Mouse (Mus musculus) limb, embryonic 12.5 days (tissue): Measurements from ENCODE around the gene Rnf115. TPM values are rescaled to one million over a fixed set of nuclear protein-coding genes. Genes with fewer than 3 reads are reported as not detected.

Experiments used
- ATAC-seq: fragments of 200-750 bp; cut with Nextera tagmentation; 2 replicates; pipeline ENCODE4 v1.8.0; 2017; ENCODE audit warnings: low read depth, moderate TSS enrichment; ENCODE audit not compliant: insufficient number of reproducible peaks, insufficient read depth, low FRiP score, low TSS enrichment
- H3K27ac ChIP-seq: fragments of 300-500 bp; sonication (generic); 2 replicates; pipeline ENCODE4 v1.5.1; 2016; ENCODE audit warnings: mild to moderate bottlenecking, moderate library complexity
- H3K27me3 ChIP-seq: fragments of 300-500 bp; sonication (generic); 2 replicates; pipeline ENCODE4 v1.6.1; 2016; ENCODE audit warnings: mild to moderate bottlenecking, moderate library complexity
- H3K36me3 ChIP-seq: fragments of 300-500 bp; sonication (generic); 2 replicates; pipeline ENCODE4 v1.6.1; 2016; ENCODE audit warnings: mild to moderate bottlenecking, moderate library complexity
- H3K4me1 ChIP-seq: fragments of 300-500 bp; sonication (generic); replicated peaks from 2 replicates; pipeline ENCODE4 v1.6.1; 2016
- H3K4me2 ChIP-seq: fragments of 300-500 bp; sonication (generic); 2 replicates; pipeline ENCODE4 v1.6.1; 2016; ENCODE audit warnings: mild to moderate bottlenecking, moderate library complexity
- H3K4me3 ChIP-seq: fragments of 300-500 bp; sonication (generic); replicated peaks from 2 replicates; pipeline ENCODE4 v1.5.1; 2016; ENCODE audit warnings: mild to moderate bottlenecking
- H3K9ac ChIP-seq: fragments of 300-500 bp; sonication (generic); replicated peaks from 2 replicates; pipeline ENCODE4 v1.6.1; 2016; ENCODE audit warnings: mild to moderate bottlenecking, moderate library complexity
- H3K9me3 ChIP-seq: fragments of 300-500 bp; sonication (generic); 2 replicates; pipeline ENCODE4 v1.6.1; 2016; ENCODE audit warnings: mild to moderate bottlenecking, moderate library complexity
- WGBS: fragments of 180-500 bp; shearing (Covaris S2); methylation state at CpG from one replicate; pipeline ENCODE4 v1.1.7; 2016; 5-methylcytosine and 5-hydroxymethylcytosine counted together
- polyA plus RNA-seq: library from polyadenylated mRNA; unstranded; fragments of >200 nt; fragmentation: Nextera tagmentation; extraction: Ambion mirVana; gene quantifications from 2 replicates; pipeline ENCODE4 v1.2.1, GENCODE M21; 2016

Gene Rnf115
- polyA plus RNA-seq, 1 experiment from 2014 or later = 64.4 TPM

- Histone ChIP-seq H3K27me3 (no peaks in the 10 kb centered on the region), H3K4me1 (no peaks in the 10 kb centered on the region), H3K9me3 (no peaks in the 10 kb centered on the region), H3K4me3 (no peak overlapping the region), H3K4me2 (no peak overlapping the region), H3K9ac (no peak overlapping the region), H3K36me3 (no peaks in the 10 kb centered on the region), H3K27ac (no peak overlapping the region)
- WGBS = 74% methylated on average over 7 of the region's 7 CpGs
- ATAC-seq = no peak
Observed at GRCm38 (mm10) chr3:96838996-96839645, 111.7 kb downstream of the Rnf115 start.

Other genes starting within 250 kb of the Rnf115 start
- gene Hfe2, start 202.5 kb upstream of the Rnf115 start, polyA plus RNA-seq = 7.8 and 8.5 TPM in 2 replicates
- 68.2 and 70.9 TPM in 2 replicates for gene Txnip, start 169.7 kb upstream of the Rnf115 start, polyA plus RNA-seq
- gene Gm16253, start 150.7 kb upstream of the Rnf115 start, polyA plus RNA-seq = 0.72 and 1.5 TPM in 2 replicates
- 48.5 and 50.4 TPM in 2 replicates for gene Polr3gl, start 133.5 kb upstream of the Rnf115 start, polyA plus RNA-seq
- 1.5 and 2.2 TPM in 2 replicates for gene Ankrd34a, start 131.0 kb upstream of the Rnf115 start, polyA plus RNA-seq
- 5.7 and 6.8 TPM in 2 replicates for gene Lix1l, start 126.5 kb upstream of the Rnf115 start, polyA plus RNA-seq
- gene Rbm8a, start 97.7 kb upstream of the Rnf115 start, polyA plus RNA-seq = 176 and 192 TPM in 2 replicates
- gene Pex11b, start 92.3 kb upstream of the Rnf115 start, polyA plus RNA-seq = 53.9 and 55.3 TPM in 2 replicates
- gene Gm42957, start 92.2 kb upstream of the Rnf115 start, polyA plus RNA-seq = 0.06 and 0.17 TPM in 2 replicates
- gene Itga10, start 82.1 kb upstream of the Rnf115 start, polyA plus RNA-seq = 0.76 and 1.5 TPM in 2 replicates
- gene Ankrd35, start 57.5 kb upstream of the Rnf115 start, polyA plus RNA-seq = 0.69 and 0.85 TPM in 2 replicates
- gene Pias3, start 31.3 kb upstream of the Rnf115 start, polyA plus RNA-seq = 70.2 and 70.8 TPM in 2 replicates
- 13.5 and 13.7 TPM in 2 replicates for gene Nudt17, start 19.1 kb upstream of the Rnf115 start, polyA plus RNA-seq
- 38.9 and 40.5 TPM in 2 replicates for gene Polr3c, start within 50 bp of the Rnf115 start, polyA plus RNA-seq
- not detected in 2 replicates for gene Pdzk1, start 101.6 kb downstream of the Rnf115 start, polyA plus RNA-seq
- gene Cd160, start 101.7 kb downstream of the Rnf115 start, polyA plus RNA-seq = 0.08 and 0.14 TPM in 2 replicates
- 11.4 and 14.0 TPM in 2 replicates for gene Gja5, start 177.0 kb downstream of the Rnf115 start, polyA plus RNA-seq
- 35.1 and 37.7 TPM in 2 replicates for gene Gpr89, start 177.7 kb downstream of the Rnf115 start, polyA plus RNA-seq
- not detected in 2 replicates for gene Gja8, start 198.4 kb downstream of the Rnf115 start, polyA plus RNA-seq